Mouse (Mus musculus): ENCODE data around the gene Stmn3. TPM values are rescaled to one million over a fixed set of nuclear protein-coding genes. Genes with fewer than 3 reads are reported as not detected.

The Stmn3 gene
- polyA plus RNA-seq (2016; fragmentation: Nextera tagmentation; extraction: Ambion mirVana) = 0.56 and 5.2 TPM in 2 replicates

DNA sequence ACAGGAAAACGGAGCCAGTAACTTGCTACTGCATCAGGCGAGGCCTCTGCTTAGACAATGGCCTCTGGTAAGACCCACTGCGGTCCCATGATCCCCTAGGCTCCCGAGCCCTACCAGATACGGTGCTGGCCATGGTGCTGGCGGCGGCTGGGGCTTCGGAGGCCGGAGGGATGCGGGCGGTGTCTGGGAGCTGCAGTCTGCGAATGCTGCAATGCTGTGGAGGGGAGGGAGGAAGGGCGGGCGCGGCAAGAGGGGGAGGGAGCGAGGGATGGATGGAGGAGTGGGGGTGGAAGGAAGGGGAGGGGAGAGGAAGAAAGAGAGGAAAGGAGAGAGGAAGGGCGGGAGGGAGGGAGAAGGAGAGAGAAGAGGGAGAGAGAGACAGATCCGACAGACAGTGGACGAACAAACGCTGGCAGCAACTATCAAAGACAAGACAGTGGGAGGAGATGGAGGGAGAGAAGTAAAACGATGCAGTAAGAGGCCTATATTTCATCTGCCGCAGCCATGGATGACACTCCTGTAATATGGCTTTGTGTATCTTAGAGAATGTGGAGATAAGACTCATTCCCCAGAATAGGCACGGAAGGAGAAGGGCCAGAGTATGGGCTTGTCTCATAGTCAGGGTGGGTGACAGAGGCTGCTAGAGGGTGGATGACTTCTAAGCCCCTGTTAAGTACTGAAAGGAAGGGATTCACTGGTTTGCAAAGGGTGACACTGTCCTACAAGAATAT is at the start of gene Stmn3:
Gene Stmn3 (minus strand): TSS at position 421 of the 731 bp plus-strand sequence.
- peak within 1 kb of the TSS; percentile 24 for H3K4me3 ChIP-seq (replicated peaks)
- peak within 1 kb of the TSS; percentile 42 for H3K4me2 ChIP-seq
- H3K4me1 ChIP-seq (replicated peaks) = peaks cover 5% of the 10 kb centered on the region; the same call in 1 of the 2 replicates
- WGBS = 4% methylated on average over 23 of the region's 23 CpGs
- peaks cover 70% of the 10 kb centered on the region for H3K27me3 ChIP-seq
- no peaks in the 10 kb centered on the region for H3K9me3 ChIP-seq
- ATAC-seq (ENCODE audit: insufficient number of reproducible peaks, insufficient read depth, low FRiP score, low TSS enrichment, low read depth) = no peak; the same call in 1 of the 2 replicates
- no peaks in the 10 kb centered on the region for H3K36me3 ChIP-seq
- 0 out of 2 replicates have a peak within 1 kb of the TSS, but pooled peaks have one; percentile 12 for H3K9ac ChIP-seq (replicated peaks)
- no peak within 1 kb of the TSS for H3K27ac ChIP-seq

GRCm38 (mm10) chr2:181363946-181364345 is 49.6 kb upstream of the Stmn3 start:
- Histone ChIP-seq H3K4me3 (replicated peaks) (peak overlapping the region; percentile 78), H3K4me1 (replicated peaks) (peaks cover 26% of the 10 kb centered on the region), H3K27ac (no peak overlapping the region), H3K9ac (replicated peaks) (peak overlapping the region; percentile 87), H3K36me3 (peaks cover 54% of the 10 kb centered on the region), H3K9me3 (no peaks in the 10 kb centered on the region), H3K27me3 (no peaks in the 10 kb centered on the region), H3K4me2 (peak overlapping the region; percentile 94)
- ATAC-seq (ENCODE audit: insufficient number of reproducible peaks, insufficient read depth, low FRiP score, low TSS enrichment, low read depth) = no peak
- WGBS = 77% methylated on average over 3 of the region's 3 CpGs

GRCm38 (mm10) chr2:181356780-181357179 is 42.5 kb upstream of the Stmn3 start:
- no peak overlapping the region for H3K27ac ChIP-seq
- H3K27me3 ChIP-seq = no peaks in the 10 kb centered on the region
- H3K4me3 ChIP-seq (replicated peaks) = no peak overlapping the region
- WGBS = 85% methylated on average over 3 of the region's 3 CpGs
- H3K4me2 ChIP-seq = no peak overlapping the region
- peaks cover 100% of the 10 kb centered on the region for H3K36me3 ChIP-seq
- no peak for ATAC-seq (ENCODE audit: insufficient number of reproducible peaks, insufficient read depth, low FRiP score, low TSS enrichment, low read depth)
- H3K9me3 ChIP-seq = no peaks in the 10 kb centered on the region
- H3K9ac ChIP-seq (replicated peaks) = no peak overlapping the region
- no peaks in the 10 kb centered on the region for H3K4me1 ChIP-seq (replicated peaks)

DNA sequence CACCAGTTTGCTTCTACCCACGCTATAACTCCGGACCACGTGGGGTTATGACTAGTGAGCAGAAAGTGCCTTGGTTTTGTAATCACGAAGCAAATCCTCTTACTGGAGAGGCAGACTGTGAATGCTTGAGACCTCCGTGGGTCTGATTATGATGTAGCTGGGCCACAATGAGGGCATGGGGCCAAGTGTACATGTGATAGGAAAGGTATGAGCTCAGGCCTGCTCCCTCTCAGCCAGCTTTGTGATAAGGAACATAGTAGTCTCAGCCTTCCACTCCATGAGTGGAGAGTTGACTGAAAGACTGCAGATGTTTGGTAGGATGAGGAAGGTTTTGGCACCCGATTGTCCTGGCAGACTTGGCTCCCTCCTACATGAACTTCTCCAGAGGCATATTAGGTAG is 28.5 kb upstream of the Stmn3 start:
- 94% methylated on average over 6 of the region's 6 CpGs for WGBS
- Histone ChIP-seq H3K4me2 (no peak overlapping the region), H3K27me3 (no peaks in the 10 kb centered on the region), H3K9me3 (no peaks in the 10 kb centered on the region), H3K9ac (replicated peaks) (no peak overlapping the region), H3K36me3 (peaks cover 83% of the 10 kb centered on the region), H3K4me3 (replicated peaks) (no peak overlapping the region), H3K4me1 (replicated peaks) (no peaks in the 10 kb centered on the region), H3K27ac (no peak overlapping the region)
- no peak for ATAC-seq (ENCODE audit: insufficient number of reproducible peaks, insufficient read depth, low FRiP score, low TSS enrichment, low read depth)

- H3K4me3 ChIP-seq (replicated peaks) = no peak overlapping the region
- 88% methylated on average over 4 of the region's 4 CpGs for WGBS
These were observed 26.1 kb upstream of the Stmn3 start for GRCm38 (mm10) chr2:181340426-181340825.

DNA sequence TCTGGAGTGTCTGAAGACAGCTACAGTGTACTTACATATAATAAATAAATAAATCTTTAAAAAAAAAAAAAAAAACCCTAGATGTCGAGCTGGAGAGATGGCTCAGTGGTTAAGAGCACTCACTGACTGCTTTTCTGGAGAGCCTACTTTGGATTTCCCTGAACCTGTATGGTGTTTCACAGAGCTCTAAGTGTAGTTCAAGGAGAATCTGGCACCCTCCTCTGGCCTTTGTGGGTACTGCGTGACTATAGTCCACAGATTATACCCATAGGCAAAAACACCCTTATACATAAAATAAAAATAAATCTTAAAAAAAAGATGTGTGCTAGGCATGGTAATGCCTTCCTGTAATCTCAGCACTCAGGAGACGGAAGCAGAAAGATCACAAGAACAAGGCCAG is 19.7 kb upstream of the Stmn3 start:
- peaks cover 86% of the 10 kb centered on the region for H3K36me3 ChIP-seq
- ATAC-seq (ENCODE audit: insufficient number of reproducible peaks, insufficient read depth, low FRiP score, low TSS enrichment, low read depth) = no peak
- H3K9ac ChIP-seq (replicated peaks) = no peak overlapping the region
- H3K4me1 ChIP-seq (replicated peaks) = no peaks in the 10 kb centered on the region
- no peaks in the 10 kb centered on the region for H3K9me3 ChIP-seq
- no peaks in the 10 kb centered on the region for H3K27me3 ChIP-seq
- WGBS = 68% methylated on average over 3 of the region's 3 CpGs
- no peak overlapping the region for H3K4me3 ChIP-seq (replicated peaks)
- no peak overlapping the region for H3K4me2 ChIP-seq
- no peak overlapping the region for H3K27ac ChIP-seq

More at GRCm38 (mm10) chr2:181340426-181340825, 26.1 kb upstream of the Stmn3 start:
- Histone ChIP-seq H3K4me2 (no peak overlapping the region), H3K4me1 (replicated peaks) (no peaks in the 10 kb centered on the region), H3K9me3 (no peaks in the 10 kb centered on the region), H3K36me3 (peaks cover 82% of the 10 kb centered on the region), H3K9ac (replicated peaks) (no peak overlapping the region), H3K27ac (no peak overlapping the region), H3K27me3 (no peaks in the 10 kb centered on the region)
- ATAC-seq (ENCODE audit: insufficient number of reproducible peaks, insufficient read depth, low FRiP score, low TSS enrichment, low read depth) = no peak

DNA sequence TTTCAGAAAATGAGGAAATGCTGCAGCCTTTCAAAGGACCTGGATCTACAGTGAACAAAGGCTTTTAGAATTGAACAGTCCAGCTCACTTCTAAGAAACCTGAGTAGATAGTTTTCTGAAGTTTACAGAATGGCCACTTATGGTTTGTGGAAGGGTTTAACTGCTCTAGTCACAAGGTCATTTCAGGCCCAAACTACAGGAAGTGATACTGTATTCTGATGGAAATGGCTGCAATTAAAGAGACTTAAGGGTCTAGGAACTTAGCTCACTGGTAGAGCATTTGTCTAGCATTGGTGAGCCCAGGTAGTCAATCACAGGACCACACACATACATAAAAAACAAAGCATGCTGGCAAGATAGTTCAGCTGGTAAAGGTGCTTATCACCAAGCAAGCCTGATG is 18.2 kb upstream of the Stmn3 start:
- H3K4me2 ChIP-seq = no peak overlapping the region
- no peak for ATAC-seq (ENCODE audit: insufficient number of reproducible peaks, insufficient read depth, low FRiP score, low TSS enrichment, low read depth)
- H3K9me3 ChIP-seq = no peaks in the 10 kb centered on the region
- H3K4me1 ChIP-seq (replicated peaks) = no peaks in the 10 kb centered on the region
- no peaks in the 10 kb centered on the region for H3K27me3 ChIP-seq
- H3K4me3 ChIP-seq (replicated peaks) = no peak overlapping the region
- H3K27ac ChIP-seq = no peak overlapping the region
- H3K9ac ChIP-seq (replicated peaks) = no peak overlapping the region
- peaks cover 87% of the 10 kb centered on the region for H3K36me3 ChIP-seq

- no peak for ATAC-seq (ENCODE audit: insufficient number of reproducible peaks, insufficient read depth, low FRiP score, low TSS enrichment, low read depth)
- H3K4me3 ChIP-seq (replicated peaks) = no peak overlapping the region
- H3K9ac ChIP-seq (replicated peaks) = no peak overlapping the region
- 93% methylated on average over 2 of the region's 2 CpGs for WGBS
- H3K27me3 ChIP-seq = no peaks in the 10 kb centered on the region
- H3K27ac ChIP-seq = no peak overlapping the region
- peaks cover 93% of the 10 kb centered on the region for H3K36me3 ChIP-seq
- H3K9me3 ChIP-seq = no peaks in the 10 kb centered on the region
- no peak overlapping the region for H3K4me2 ChIP-seq
- H3K4me1 ChIP-seq (replicated peaks) = no peaks in the 10 kb centered on the region
These were observed 11.8 kb upstream of the Stmn3 start for GRCm38 (mm10) chr2:181326098-181326497.

- Histone ChIP-seq H3K27ac (no peak overlapping the region), H3K9ac (replicated peaks) (no peak overlapping the region), H3K9me3 (no peaks in the 10 kb centered on the region), H3K27me3 (peaks cover 3% of the 10 kb centered on the region; the same call in 1 of the 2 replicates), H3K36me3 (peaks cover 53% of the 10 kb centered on the region), H3K4me3 (replicated peaks) (no peak overlapping the region), H3K4me1 (replicated peaks) (peaks cover 6% of the 10 kb centered on the region), H3K4me2 (no peak overlapping the region)
- ATAC-seq (ENCODE audit: insufficient number of reproducible peaks, insufficient read depth, low FRiP score, low TSS enrichment, low read depth) = no peak
- 82% methylated on average over 5 of the region's 5 CpGs for WGBS
These were observed 7.8 kb upstream of the Stmn3 start for GRCm38 (mm10) chr2:181322136-181322535.

GRCm38 (mm10) chr2:181320103-181320499 is 5.8 kb upstream of the Stmn3 start:
- Histone ChIP-seq H3K36me3 (peaks cover 33% of the 10 kb centered on the region), H3K27ac (0 out of 2 replicates have a peak overlapping the region, but pooled peaks have one; percentile 59), H3K4me1 (replicated peaks) (peaks cover 6% of the 10 kb centered on the region), H3K9me3 (no peaks in the 10 kb centered on the region), H3K9ac (replicated peaks) (peak overlapping the region; percentile 51), H3K4me2 (peak overlapping the region; percentile 82), H3K27me3 (peaks cover 23% of the 10 kb centered on the region), H3K4me3 (replicated peaks) (peak overlapping the region; percentile 62)
- WGBS = 10% methylated on average over 7 of the region's 7 CpGs
- no peak for ATAC-seq (ENCODE audit: insufficient number of reproducible peaks, insufficient read depth, low FRiP score, low TSS enrichment, low read depth)

GRCm38 (mm10) chr2:181319248-181320102 is 5.2 kb upstream of the Stmn3 start, which contains the start of gene Rtel1:
TSS of gene Rtel1 (plus strand) at chr2:181319739.
- no peaks in the 10 kb centered on the region for H3K9me3 ChIP-seq
- H3K4me1 ChIP-seq (replicated peaks) = peaks cover 6% of the 10 kb centered on the region
- ATAC-seq (ENCODE audit: insufficient number of reproducible peaks, insufficient read depth, low FRiP score, low TSS enrichment, low read depth) = peak; percentile 84
- 8% methylated on average over 40 of the region's 40 CpGs for WGBS
- peak within 1 kb of the TSS; percentile 51 for H3K9ac ChIP-seq (replicated peaks)
- peak within 1 kb of the TSS; percentile 62 for H3K4me3 ChIP-seq (replicated peaks)
- H3K4me2 ChIP-seq = peak within 1 kb of the TSS; percentile 82
- peaks cover 27% of the 10 kb centered on the region for H3K36me3 ChIP-seq
- peak within 1 kb of the TSS; percentile 59; the same call in 1 of the 2 replicates for H3K27ac ChIP-seq
- H3K27me3 ChIP-seq = peaks cover 29% of the 10 kb centered on the region

Data from limb, embryonic 12.5 days (tissue).